Comparison of ENCODE assay signal across 31 mouse cellular contexts in the genomic region with DNA sequence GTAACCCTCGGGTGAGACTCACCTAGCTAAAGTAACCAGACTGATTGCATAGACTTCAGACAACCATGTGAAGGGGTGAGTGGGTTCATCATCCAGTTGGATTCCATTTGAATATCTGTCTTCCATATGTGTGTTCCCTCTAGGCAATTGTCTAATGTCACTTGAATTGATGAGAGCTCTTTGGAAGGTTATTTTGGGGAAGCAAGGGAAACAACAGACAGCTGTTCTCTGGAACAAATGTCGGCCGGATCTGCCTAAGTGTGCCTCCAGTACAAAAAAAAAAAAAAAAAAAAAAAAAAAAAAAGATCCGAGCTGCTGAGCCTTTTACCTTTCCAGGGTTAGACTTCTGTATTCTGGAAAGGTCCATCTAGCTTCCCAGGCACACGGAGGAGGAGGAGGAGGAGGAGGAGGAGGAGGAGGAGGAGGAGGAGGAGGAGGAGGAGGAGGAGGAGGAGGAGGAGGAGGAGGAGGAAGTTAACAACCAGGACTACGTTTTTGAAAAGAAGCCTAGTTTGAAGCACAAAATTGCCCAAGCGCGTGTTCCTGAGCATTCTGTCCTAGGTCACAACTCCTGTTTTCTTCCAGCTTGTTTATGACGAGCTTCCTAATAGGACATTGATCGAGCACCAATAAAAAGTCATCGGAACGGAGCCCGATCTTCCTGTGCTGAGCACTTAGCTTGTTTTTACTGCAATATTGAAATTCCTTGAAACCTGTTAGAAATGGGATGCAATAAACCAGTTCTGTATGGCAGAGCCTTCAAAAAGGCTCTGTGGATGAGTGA. TPM values are rescaled to one million over a fixed set of nuclear protein-coding genes. Genes with fewer than 3 reads are reported as not detected.
DNase-seq lines count a peak whose midpoint lies in the region; ATAC-seq and TF ChIP-seq lines count a peak whose summit lies in the region.
"Had no signal": no experiment of that assay in that cellular context is flagged by ENCODE, and none has a peak within 500 bp of the region (broad histone marks: within the 10 kb centered on the region; RNA-seq: fewer than 3 reads in every experiment).

No protein-coding gene starts in this region.

- WGBS in intestine, postnatal 0 days, result 65% methylated on average over 13 of the region's 13 CpGs

- no peak for TF ChIP-seq POLR2A in testis, adult 2 months (IDR thresholded peaks at IDR 0.05; ENCODE audit: control insufficient read depth, low read depth, low read length)
- no peak for TF ChIP-seq POLR2A in myocyte (IDR thresholded peaks at IDR 0.05; ENCODE audit: insufficient read length, low read depth)

- H3K9ac ChIP-seq in intestine, postnatal 0 days (ENCODE audit: low read depth, low read length), result no peak overlapping the region
- H3K9ac ChIP-seq: embryonic facial prominence, embryonic 12.5 days; embryonic facial prominence, embryonic 15.5 days; hindbrain, embryonic 13.5 days had no signal

- H3K36me3 ChIP-seq in testis, adult 2 months (ENCODE audit: control insufficient read depth, insufficient read depth, low read length), result no peaks in the 10 kb centered on the region
- H3K36me3 ChIP-seq in myocyte (ENCODE audit: control insufficient read depth, insufficient read depth), result no peaks in the 10 kb centered on the region
- no peaks in the 10 kb centered on the region for H3K36me3 ChIP-seq in intestine, postnatal 0 days (ENCODE audit: control insufficient read depth, insufficient read depth)
- H3K36me3 ChIP-seq: embryonic facial prominence, embryonic 12.5 days; embryonic facial prominence, embryonic 15.5 days; hindbrain, embryonic 10.5 days; hindbrain, embryonic 13.5 days had no signal

- no peaks in the 10 kb centered on the region for H3K79me2 ChIP-seq in myocyte (ENCODE audit: control insufficient read depth, insufficient read depth)

- no peak for DNase-seq in layer of hippocampus, adult 2 months (ENCODE audit: low spot score in 2 of 2)
- no peak for DNase-seq in layer of hippocampus, postnatal 25 days (ENCODE audit: extremely low spot score in 1 of 2, low spot score in 1 of 2)
- DNase-seq in testis, postnatal 14 days (ENCODE audit: low spot score), result no peak
- peak; percentile 30 for DNase-seq in lung, postnatal 14 days
- DNase-seq in cerebellum, postnatal 4 days (ENCODE audit: low spot score in 2 of 2), result no peak
- DNase-seq: adrenal gland, adult 8-10 months; adrenal gland, postnatal 25 days; B cell, adult 2 months; cerebellum, adult 18-20 months; cerebellum, adult 9-10 months; cerebellum, postnatal 14 days; gastrocnemius, postnatal 10 days; heart, adult 11 months; heart, postnatal 36 days had no signal

- H3K4me2 ChIP-seq in myocyte (ENCODE audit: low read depth), result peak overlapping the region; percentile 9
- H3K4me2 ChIP-seq in intestine, postnatal 0 days (replicated peaks; ENCODE audit: low read depth), result no peak overlapping the region
- H3K4me2 ChIP-seq: embryonic facial prominence, embryonic 12.5 days; embryonic facial prominence, embryonic 15.5 days; heart, embryonic 11.5 days; hindbrain, embryonic 13.5 days had no signal

- no peaks in the 10 kb centered on the region for H3K9me3 ChIP-seq in intestine, postnatal 0 days (ENCODE audit: control insufficient read depth)
- H3K9me3 ChIP-seq: embryonic facial prominence, embryonic 12.5 days; embryonic facial prominence, embryonic 15.5 days; hindbrain, embryonic 10.5 days; hindbrain, embryonic 13.5 days had no signal

- no peak overlapping the region for H3ac ChIP-seq in myocyte (ENCODE audit: control insufficient read depth, insufficient read length)

- no peaks in the 10 kb centered on the region for H3K27me3 ChIP-seq in testis, adult 2 months (ENCODE audit: control insufficient read depth, insufficient read depth, low read length)
- peaks cover 2% of the 10 kb centered on the region for H3K27me3 ChIP-seq in myocyte (ENCODE audit: control insufficient read depth, insufficient read depth, insufficient read length)
- no peaks in the 10 kb centered on the region for H3K27me3 ChIP-seq in intestine, postnatal 0 days (replicated peaks; ENCODE audit: control insufficient read depth, insufficient read depth, low read length)
- H3K27me3 ChIP-seq: embryonic facial prominence, embryonic 12.5 days; embryonic facial prominence, embryonic 15.5 days; hindbrain, embryonic 13.5 days had no signal

- no peak for ATAC-seq in intestine, postnatal 0 days
- ATAC-seq: activated CD4-positive, CD25-positive, alpha-beta regulatory T cell, adult 4 months; forebrain, embryonic 14.5 days; hindbrain, embryonic 16.5 days had no signal

- H3K4me1 ChIP-seq in testis, adult 2 months (ENCODE audit: control insufficient read depth, insufficient read depth, low read length), result no peaks in the 10 kb centered on the region
- no peaks in the 10 kb centered on the region for H3K4me1 ChIP-seq in intestine, postnatal 0 days (replicated peaks; ENCODE audit: control insufficient read depth, insufficient read depth, low read length)
- H3K4me1 ChIP-seq: embryonic facial prominence, embryonic 12.5 days; embryonic facial prominence, embryonic 15.5 days had no signal

- TF ChIP-seq CTCF in layer of hippocampus, adult 2 months (conservative IDR thresholded peaks at IDR 0.05), result no peak
- TF ChIP-seq CTCF in testis, adult 2 months (IDR thresholded peaks at IDR 0.05; ENCODE audit: control insufficient read depth, insufficient read depth, insufficient replicate concordance, low read depth, low read length), result no peak
- TF ChIP-seq CTCF in intestine, postnatal 0 days (IDR thresholded peaks at IDR 0.05; ENCODE audit: low read depth), result no peak

- peak overlapping the region; percentile 36; the same call in 1 of the 2 replicates for H3K27ac ChIP-seq in layer of hippocampus, adult 2 months
- H3K27ac ChIP-seq in testis, adult 2 months (ENCODE audit: control insufficient read depth, insufficient read depth, low read depth, low read length), result no peak overlapping the region
- no peak overlapping the region for H3K27ac ChIP-seq in intestine, postnatal 0 days (ENCODE audit: low read depth, low read length)
- H3K27ac ChIP-seq: embryonic facial prominence, embryonic 12.5 days; embryonic facial prominence, embryonic 15.5 days; hindbrain, embryonic 10.5 days; hindbrain, embryonic 13.5 days had no signal

- no peak overlapping the region for H3K4me3 ChIP-seq in layer of hippocampus, adult 2 months
- H3K4me3 ChIP-seq in testis, adult 2 months (ENCODE audit: control insufficient read depth, low read depth, low read length), result peak overlapping the region; percentile 75
- no peak overlapping the region for H3K4me3 ChIP-seq in myocyte
- no peak overlapping the region for H3K4me3 ChIP-seq in intestine, postnatal 0 days (ENCODE audit: low read depth, low read length)
- H3K4me3 ChIP-seq: embryonic facial prominence, embryonic 12.5 days; embryonic facial prominence, embryonic 15.5 days; hindbrain, embryonic 10.5 days; hindbrain, embryonic 13.5 days had no signal

TF ChIP-seq in myocyte, 11 proteins besides CTCF, POLR2A, EP300 and RAD21:
- TF ChIP-seq MYOG (IDR thresholded peaks at IDR 0.05; ENCODE audit: control insufficient read depth in 1 of 3, insufficient read depth in 1 of 3, insufficient read length in 2 of 3, low read depth in 2 of 3) (peak in 1 of 3 experiments; percentile 53), TCF12 (IDR thresholded peaks at IDR 0.05; ENCODE audit: insufficient read depth, poor library complexity, severe bottlenecking) (no peak)

RNA-seq across cellular contexts. Expression of a gene that starts 3.1 kb away (rescaled TPM):
- total RNA-seq in layer of hippocampus, adult 2 months (2021), result not detected
- total RNA-seq in layer of hippocampus, postnatal 25 days (2021), result not detected
- 3.6 and 4.0 TPM in 2 replicates for polyA plus RNA-seq in testis, adult 2 months (2012; rRNA removed)
- not detected for polyA plus RNA-seq in myocyte (2012; fragmentation: generic; extraction: Trizol)
- polyA plus RNA-seq in intestine, postnatal 0 days (2015; fragmentation: Nextera tagmentation; extraction: Ambion mirVana), result not detected in 2 replicates
- total RNA-seq: adrenal gland, adult 8-10 months; adrenal gland, postnatal 25 days; common myeloid progenitor, adult 5-6 weeks; gastrocnemius, postnatal 10 days; gastrocnemius, postnatal 4 days; heart, adult 8-10 months; heart, postnatal 36 days had no signal
- polyA plus RNA-seq: activated CD4-positive, CD25-positive, alpha-beta regulatory T cell, adult 4 months; embryonic facial prominence, embryonic 12.5 days; embryonic facial prominence, embryonic 15.5 days; forebrain, embryonic 11.5 days; forebrain, embryonic 14.5 days; heart, embryonic 11.5 days; heart, embryonic 14.5 days; heart, postnatal 0 days; hindbrain, embryonic 16.5 days had no signal

RNA-seq across cellular contexts. Expression of a gene that starts 35.2 kb away (rescaled TPM):
- total RNA-seq in layer of hippocampus, adult 2 months (2021), result under 1 TPM; 0.47 to 0.61 TPM
- total RNA-seq in layer of hippocampus, postnatal 25 days (2021), result under 1 TPM; 0.25 to 0.92 TPM
- 0.07 and 0.14 TPM in 2 replicates for polyA plus RNA-seq in testis, adult 2 months (2012; rRNA removed)
- 0.82 TPM for polyA plus RNA-seq in myocyte (2012; fragmentation: generic; extraction: Trizol)
- polyA plus RNA-seq in intestine, postnatal 0 days (2015; fragmentation: Nextera tagmentation; extraction: Ambion mirVana), result not detected in 2 replicates
- total RNA-seq: adrenal gland, postnatal 25 days; common myeloid progenitor, adult 5-6 weeks; heart, postnatal 36 days had no signal
- polyA plus RNA-seq: activated CD4-positive, CD25-positive, alpha-beta regulatory T cell, adult 4 months; heart, embryonic 14.5 days; heart, postnatal 0 days had no signal

RNA-seq across cellular contexts. Expression of a gene that starts 35.3 kb away (rescaled TPM):
- under 1 TPM; 0.64 to 0.88 TPM for total RNA-seq in layer of hippocampus, adult 2 months (2021)
- total RNA-seq in layer of hippocampus, postnatal 25 days (2021), result 1 to 10 TPM; 1.1 to 1.7 TPM
- 162 and 173 TPM in 2 replicates for polyA plus RNA-seq in testis, adult 2 months (2012; rRNA removed)
- polyA plus RNA-seq in myocyte (2012; fragmentation: generic; extraction: Trizol), result 0.49 TPM
- polyA plus RNA-seq in intestine, postnatal 0 days (2015; fragmentation: Nextera tagmentation; extraction: Ambion mirVana), result 0.08 TPM in 1 of 2 replicates, not detected in the other
- total RNA-seq: adrenal gland, postnatal 25 days; common myeloid progenitor, adult 5-6 weeks; gastrocnemius, postnatal 10 days; heart, adult 8-10 months; heart, postnatal 36 days had no signal
- polyA plus RNA-seq: activated CD4-positive, CD25-positive, alpha-beta regulatory T cell, adult 4 months; heart, embryonic 11.5 days; heart, embryonic 14.5 days; heart, postnatal 0 days had no signal

Comparison
In these comparisons a context has a peak if more than half of its experiments do, and no peak if none do; other contexts are left out.
1. RNA of a gene that starts 35.3 kb away (polyA plus RNA-seq): 162 to 173 TPM in testis, adult 2 months; 0.49 TPM in myocyte (single experiment) and 0.08 TPM in intestine, postnatal 0 days; every median in the first group is over 100 times any median in the second.